Mouse (Mus musculus): ENCODE data around the gene 2210016L21Rik.

The 2210016L21Rik gene

GRCm38 (mm10) chr5:114978888-114979249, 36.9 kb downstream of the 2210016L21Rik start:
- DNase-seq (ENCODE audit: low spot score in 2 of 2) = peak in 1 of 2 experiments; percentile 18

GRCm38 (mm10) chr5:114979250-114980121, 37.5 kb downstream of the 2210016L21Rik start:
- DNase-seq (ENCODE audit: low spot score in 2 of 2) = peak; percentile 57 to 63

- DNase-seq (ENCODE audit: low spot score in 2 of 2) = no peak
Measured at GRCm38 (mm10) chr5:114980122-114980748, 38.3 kb downstream of the 2210016L21Rik start.

- DNase-seq (ENCODE audit: low spot score in 2 of 2) = no peak
Measured at GRCm38 (mm10) chr5:114982001-114982400, 40.0 kb downstream of the 2210016L21Rik start.

- DNase-seq (ENCODE audit: low spot score in 2 of 2) = no peak
Measured at GRCm38 (mm10) chr5:114985074-114985473, 43.1 kb downstream of the 2210016L21Rik start.

GRCm38 (mm10) chr5:114996447-114996846, 54.5 kb downstream of the 2210016L21Rik start:
- DNase-seq (ENCODE audit: low spot score in 2 of 2) = no peak

GRCm38 (mm10) chr5:114997327-114997726, 55.4 kb downstream of the 2210016L21Rik start:
- DNase-seq (ENCODE audit: low spot score in 2 of 2) = no peak

All from natural killer cell, adult 2 months (primary cell).